Mouse (Mus musculus) ES-E14 (cell line): ENCODE measurements around the gene Sds. TPM values are rescaled to one million over a fixed set of nuclear protein-coding genes. Genes with fewer than 3 reads are reported as not detected.
A peak's percentile ranks its signal among the peaks of the same experiment; 100 is the strongest.

ENCODE experiments used
- DNase-seq: peaks from one replicate; pipeline ENCODE4 v3.0.0-alpha.2; 2013; ENCODE audit warnings: low read depth, low spot score
- H3K27ac ChIP-seq: 2 replicates; pipeline ENCODE4 v1.5.1; 2012; ENCODE audit warnings: low read depth, mild to moderate bottlenecking, low read length, moderate library complexity, mixed read lengths; ENCODE audit not compliant: poor library complexity, insufficient read depth, severe bottlenecking
- H3K36me3 ChIP-seq: 2 replicates; pipeline ENCODE4 v1.6.1; 2012; ENCODE audit warnings: mild to moderate bottlenecking, low read length, moderate library complexity, mixed read lengths; ENCODE audit not compliant: control insufficient read depth, poor library complexity, insufficient read depth, severe bottlenecking
- H3K4me1 ChIP-seq, 2 experiments: fragments of 150-350 bp in 1 of 2; sonication (generic) in 1 of 2; 2 replicates each; pipeline ENCODE4 v1.6.1; 2012; ENCODE audit warnings: low read length in 2 of 2, mild to moderate bottlenecking in 1 of 2, mixed read lengths in 1 of 2; ENCODE audit not compliant: control insufficient read depth in 2 of 2, insufficient read depth in 2 of 2, poor library complexity in 1 of 2
- H3K4me3 ChIP-seq, 2 experiments: fragments of 150-350 bp in 1 of 2; sonication (generic) in 1 of 2; 2 replicates each; pipeline ENCODE4 v1.5.1; 2012; ENCODE audit warnings: low read length in 2 of 2, low read depth in 1 of 2, mild to moderate bottlenecking in 1 of 2, mixed read lengths in 1 of 2; ENCODE audit not compliant: insufficient read depth in 1 of 2, poor library complexity in 1 of 2, severe bottlenecking in 1 of 2
- H3K9ac ChIP-seq: 2 replicates; pipeline ENCODE4 v1.6.1; 2012; ENCODE audit warnings: low read depth, mild to moderate bottlenecking, low read length, mixed read lengths; ENCODE audit not compliant: poor library complexity, insufficient read depth, severe bottlenecking
- H3K9me3 ChIP-seq: fragments of 150-350 bp; sonication (generic); 2 replicates; pipeline ENCODE4 v1.6.1; 2012; ENCODE audit warnings: low read depth, mild to moderate bottlenecking, low read length; ENCODE audit not compliant: control insufficient read depth, insufficient read depth
- CHD2 ChIP-seq: IDR thresholded peaks from 2 replicates; pipeline ENCODE4 v1.6.1; 2014; ENCODE audit warnings: mild to moderate bottlenecking, low read depth, low read length, inconsistent platforms
- HCFC1 ChIP-seq: IDR thresholded peaks from 2 replicates; pipeline ENCODE4 v1.6.1; 2012; ENCODE audit warnings: low read length, inconsistent platforms, borderline replicate concordance; ENCODE audit not compliant: insufficient read depth
- MAFK ChIP-seq: IDR thresholded peaks from 2 replicates; pipeline ENCODE4 v1.6.1; 2014; ENCODE audit warnings: mild to moderate bottlenecking, low read depth, low read length, inconsistent platforms; ENCODE audit not compliant: insufficient read depth
- ZC3H11A ChIP-seq: IDR thresholded peaks from 2 replicates; pipeline ENCODE4 v1.6.1; 2012; ENCODE audit warnings: low read depth, mild to moderate bottlenecking, inconsistent platforms, low read length, borderline replicate concordance
- ZNF384 ChIP-seq: IDR thresholded peaks from 2 replicates; pipeline ENCODE4 v1.6.1; 2012; ENCODE audit warnings: low read depth, low read length, inconsistent platforms
- in situ Hi-C, 2 experiments: fragments of 600-800 bp; cut with MboI; formaldehyde crosslinking; loops; one replicate each; pipeline ENCODE4 v1.15.1; 2025; ENCODE audit warnings: low sequenced_read_pairs in 2 of 2, inconsistent platforms in 1 of 2; ENCODE audit not compliant: unreplicated experiment in 2 of 2
- total RNA-seq: library from RNA; depleted of rRNA; stranded (reverse); fragments of 300-350 nt; gene quantifications from 2 replicates; pipeline ENCODE4 v1.2.3, GENCODE M21; 2012

The Sds gene
- total RNA-seq, 1 experiment: 0.22 TPM

DNA sequence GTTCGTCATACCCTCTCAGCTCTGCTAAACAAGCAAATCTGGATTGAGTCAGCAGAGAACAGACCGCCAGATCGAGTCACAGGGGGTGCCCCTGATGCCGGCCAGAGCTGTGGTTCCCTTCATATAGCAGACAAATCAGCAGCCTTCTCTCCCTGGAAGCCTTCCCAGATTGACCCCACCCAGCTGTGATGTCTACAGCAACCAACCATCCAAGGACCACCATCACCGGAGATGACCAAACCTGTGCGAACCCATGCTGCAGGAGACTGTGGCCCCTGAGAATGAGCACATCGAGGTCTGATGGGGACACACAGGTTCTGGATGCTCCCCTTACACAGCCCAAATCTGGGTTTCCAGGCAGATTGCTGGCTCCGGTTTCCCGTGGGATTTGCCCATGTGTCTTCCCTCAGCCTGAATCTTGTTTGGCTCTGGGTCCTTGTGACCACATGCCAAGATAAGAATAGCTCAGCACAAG is 25.9 kb downstream of the Sds start:
- Histone ChIP-seq H3K9me3 (no peaks in the 10 kb centered on the region), H3K4me1 (peaks cover 0 to 1% of the 10 kb centered on the region in 2 experiments; a peak in 2 of 4 replicates), H3K36me3 (peaks cover 2% of the 10 kb centered on the region; the same call in 1 of the 2 replicates), H3K27ac (no peak overlapping the region), H3K9ac (peak overlapping the region; percentile 93), H3K4me3 (peak overlapping the region; percentile 72 to 85)
- in situ Hi-C loops: no loop called here
- no peak for DNase-seq
- no peak for TF ChIP-seq HCFC1
- no peak for TF ChIP-seq MAFK
- no peak for TF ChIP-seq ZC3H11A
- TF ChIP-seq CHD2: no peak
- no peak for TF ChIP-seq ZNF384

DNA sequence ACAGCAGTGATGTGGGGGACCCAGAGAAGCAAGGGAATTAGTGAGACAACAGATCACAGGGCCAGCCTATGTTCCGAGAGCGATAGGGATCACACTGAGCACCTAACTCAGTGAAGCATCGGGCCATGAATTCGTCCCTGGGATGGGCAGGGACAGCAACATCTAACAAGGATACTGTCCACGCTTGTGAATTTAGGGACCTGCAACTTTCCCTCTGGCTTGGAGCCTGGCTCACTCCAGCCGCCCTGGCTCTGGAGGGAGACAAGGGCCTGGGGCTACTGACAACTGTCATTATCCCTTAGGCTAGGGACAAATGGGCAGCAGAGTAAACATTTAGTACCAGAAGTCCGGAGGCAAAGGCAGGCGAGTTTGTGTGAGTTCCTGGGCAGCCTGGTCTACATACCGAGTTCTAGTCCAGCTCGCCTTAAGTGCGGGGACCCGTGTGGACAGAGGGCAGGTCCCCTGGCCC is 26.4 kb downstream of the Sds start:
- in situ Hi-C loops: no loop called here
- H3K27ac ChIP-seq: no peak overlapping the region

DNA sequence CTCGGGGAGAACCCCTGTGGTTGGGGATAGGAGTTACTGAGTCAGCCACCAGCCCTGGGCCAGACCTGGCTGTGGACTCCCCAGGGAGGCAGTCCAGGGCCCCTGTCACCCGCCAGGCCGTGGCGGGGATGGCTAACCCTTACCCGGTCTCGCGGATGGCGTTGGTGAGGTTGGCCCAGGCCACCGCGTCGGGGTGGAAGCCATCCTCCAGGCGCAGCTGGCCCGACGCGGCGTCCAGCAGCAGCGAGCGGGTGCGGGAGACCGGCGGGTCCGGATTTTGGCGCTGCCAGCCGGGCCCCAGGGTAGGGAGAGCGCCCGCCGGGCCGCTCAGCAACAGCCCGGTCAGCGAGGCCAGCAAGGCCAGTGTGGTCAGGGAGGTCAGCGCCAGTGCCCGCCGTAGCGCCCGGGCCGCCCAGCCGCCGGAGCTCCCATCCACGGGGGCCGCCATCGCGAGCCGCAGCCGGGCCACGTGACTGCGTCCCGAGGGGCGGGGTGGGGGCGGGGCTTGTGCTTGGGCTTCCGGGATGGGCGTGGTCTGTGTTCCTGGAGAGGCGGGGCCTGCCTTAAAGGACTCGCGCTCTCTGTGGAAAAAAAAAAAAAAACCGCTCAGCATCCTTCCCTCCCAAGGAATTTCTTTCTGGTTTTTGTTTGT is 26.9 kb downstream of the Sds start, which contains the start of gene Plbd2:
TSS of gene Plbd2 (minus strand) at position 482 of the 652 bp plus-strand sequence.
- peaks cover under 1% of the 10 kb centered on the region; the same call in 1 of the 2 replicates for H3K36me3 ChIP-seq
- peak within 1 kb of the TSS; percentile 93 for H3K9ac ChIP-seq
- peak; percentile 99 for TF ChIP-seq ZNF384
- no peak for TF ChIP-seq MAFK
- no peak for TF ChIP-seq CHD2
- peak; percentile 50; the same call in 1 of the 2 replicates for TF ChIP-seq HCFC1
- TF ChIP-seq ZC3H11A: no peak
- DNase-seq: peak; percentile 81
- H3K9me3 ChIP-seq: no peaks in the 10 kb centered on the region
- H3K4me1 ChIP-seq: no peaks in the 10 kb centered on the region; a peak in 1 of 4 replicates
- H3K4me3 ChIP-seq: peak within 1 kb of the TSS; percentile 72 to 85
- in situ Hi-C loops: no loop called here
- H3K27ac ChIP-seq: no peak within 1 kb of the TSS

More for the DNA sequence above, 26.4 kb downstream of the Sds start:
- no peaks in the 10 kb centered on the region for H3K9me3 ChIP-seq
- TF ChIP-seq HCFC1 (no peak), MAFK (no peak), ZNF384 (no peak), ZC3H11A (no peak), CHD2 (no peak)
- DNase-seq: no peak
- H3K36me3 ChIP-seq: peaks cover 2% of the 10 kb centered on the region; the same call in 1 of the 2 replicates
- H3K4me1 ChIP-seq: no peaks in the 10 kb centered on the region; a peak in 1 of 4 replicates
- H3K4me3 ChIP-seq: peak overlapping the region; percentile 72 to 85
- H3K9ac ChIP-seq: peak overlapping the region; percentile 93

DNA sequence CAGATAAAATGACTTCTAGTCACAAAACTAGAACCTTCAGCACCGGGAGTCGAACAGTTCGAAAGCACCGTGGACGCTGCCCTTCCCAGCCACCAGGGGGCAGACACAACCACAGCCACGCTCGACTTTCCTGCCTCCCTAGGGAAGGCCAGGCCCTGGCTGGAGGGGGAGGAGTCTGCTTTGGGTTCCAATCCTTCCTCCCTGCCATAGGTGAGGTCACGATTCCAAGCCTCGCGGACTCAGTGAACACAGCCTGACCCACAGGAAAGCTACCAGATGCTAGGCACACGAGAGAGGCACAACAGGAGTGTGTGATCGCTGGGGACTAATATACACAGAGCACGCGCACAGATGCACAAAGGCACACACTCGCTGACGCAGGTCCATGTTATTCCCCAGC is 29.0 kb downstream of the Sds start:
- H3K4me3 ChIP-seq: peak overlapping the region; percentile 28 to 30; a peak in 2 of 4 replicates
- no peaks in the 10 kb centered on the region for H3K9me3 ChIP-seq
- peak overlapping the region; percentile 52; the same call in 1 of the 2 replicates for H3K9ac ChIP-seq
- in situ Hi-C loops: no loop called here
- H3K4me1 ChIP-seq: peaks cover under 1 to 2% of the 10 kb centered on the region in 2 experiments; a peak in 1 of 4 replicates
- no peak overlapping the region for H3K27ac ChIP-seq
- DNase-seq: peak; percentile 92
- H3K36me3 ChIP-seq: no peaks in the 10 kb centered on the region
- TF ChIP-seq ZC3H11A (peak; percentile 70), HCFC1 (peak; percentile 26; the same call in 1 of the 2 replicates), ZNF384 (peak; percentile 55; the same call in 1 of the 2 replicates), MAFK (no peak), CHD2 (0 out of 2 replicates have a peak, but pooled peaks have one; percentile 12)
